Mouse (Mus musculus) liver, embryonic 14.5 days (tissue): ENCODE data around the gene Mt4. TPM values are rescaled to one million over a fixed set of nuclear protein-coding genes. Genes with fewer than 3 reads are reported as not detected.

Source experiments
- ATAC-seq: fragments of 200-750 bp; cut with Nextera tagmentation; 2 replicates; pipeline ENCODE4 v1.8.0; 2017; ENCODE audit warnings: moderate number of reproducible peaks, mild to moderate bottlenecking, moderate library complexity; ENCODE audit not compliant: insufficient read depth
- DNase-seq, 3 experiments: peaks; one replicate each; pipeline ENCODE4 v3.0.0-alpha.2; 2012 to 2013; ENCODE audit warnings: low read depth in 3 of 3, low spot score in 3 of 3
- H3K27ac ChIP-seq: fragments of 300-500 bp; sonication (generic); 2 replicates; pipeline ENCODE4 v1.5.1; 2014; ENCODE audit warnings: moderate library complexity, mild to moderate bottlenecking, control low read depth, inconsistent platforms
- H3K27me3 ChIP-seq: fragments of 300-500 bp; sonication (generic); 2 replicates; pipeline ENCODE4 v1.6.1; 2014; ENCODE audit warnings: mild to moderate bottlenecking, low read length, moderate library complexity; ENCODE audit not compliant: control insufficient read depth, insufficient read depth
- H3K36me3 ChIP-seq: fragments of 300-500 bp; sonication (generic); replicated peaks from 2 replicates; pipeline ENCODE4 v1.6.1; 2014; ENCODE audit warnings: low read depth; ENCODE audit not compliant: control insufficient read depth, insufficient read depth
- H3K4me1 ChIP-seq, 2 experiments: fragments of 200-500 bp in 1 of 2; fragments of 300-500 bp in 1 of 2; sonication (generic) in 1 of 2; replicated peaks; 2 replicates each; pipeline ENCODE4 v1.6.1; 2012 to 2014; ENCODE audit warnings: antibody characterized with exemption in 1 of 2, inconsistent platforms in 1 of 2, low read length in 1 of 2; ENCODE audit not compliant: control insufficient read depth in 2 of 2, insufficient read depth in 2 of 2
- H3K4me2 ChIP-seq: fragments of 300-500 bp; sonication (generic); 2 replicates; pipeline ENCODE4 v1.6.1; 2014; ENCODE audit warnings: low read depth, mild to moderate bottlenecking, control low read depth, moderate library complexity
- H3K4me3 ChIP-seq, 2 experiments: fragments of 200-500 bp in 1 of 2; fragments of 300-500 bp in 1 of 2; sonication (generic) in 1 of 2; 2 replicates each; pipeline ENCODE4 v1.5.1; 2012 to 2014; ENCODE audit warnings: low read depth in 2 of 2, low read length in 2 of 2, mild to moderate bottlenecking in 2 of 2, control low read depth in 1 of 2, inconsistent platforms in 1 of 2, moderate library complexity in 1 of 2; ENCODE audit not compliant: insufficient read depth in 1 of 2
- H3K9ac ChIP-seq: fragments of 300-500 bp; sonication (generic); replicated peaks from 2 replicates; pipeline ENCODE4 v1.6.1; 2014; ENCODE audit warnings: mild to moderate bottlenecking, control low read depth, moderate library complexity
- H3K9me3 ChIP-seq: fragments of 300-500 bp; sonication (generic); 2 replicates; pipeline ENCODE4 v1.6.1; 2016; ENCODE audit warnings: low read length, mixed read lengths; ENCODE audit not compliant: control insufficient read depth
- CTCF ChIP-seq: IDR thresholded peaks from 2 replicates; pipeline ENCODE4 v1.5.1; 2016; ENCODE audit warnings: antibody characterized with exemption, low read depth, control low read depth
- EP300 ChIP-seq: IDR thresholded peaks from 2 replicates; pipeline ENCODE4 v1.6.1; 2016; ENCODE audit warnings: antibody characterized with exemption, low read depth
- WGBS: fragments of 180-500 bp; shearing (Covaris S2); extraction: QIAGEN DNeasy Blood & Tissue Kit; methylation state at CpG from one replicate; pipeline ENCODE4 v1.1.7; 2014; ENCODE audit not compliant: insufficient replicate concordance; 5-methylcytosine and 5-hydroxymethylcytosine counted together
- polyA plus RNA-seq, 2 experiments: library from polyadenylated mRNA; depleted of rRNA in 1 of 2; stranded (reverse) in 1 of 2; unstranded in 1 of 2; fragments of >200 nt; fragmentation: Nextera tagmentation in 1 of 2; extraction: Ambion mirVana in 1 of 2; gene quantifications; 2 replicates each; pipeline versions ENCODE4 v1.2.1 to v1.2.3; 2012 to 2014

Gene Mt4
- polyA plus RNA-seq, 2 experiments: 1.7 to 2.1 TPM

GRCm38 (mm10) chr8:94172075-94172808 is 35.2 kb downstream of the Mt4 start, which contains the start of gene Mt2:
Mt2 (plus strand) TSS chr8:94172664.
- Histone ChIP-seq H3K27ac (peak within 1 kb of the TSS; percentile 95), H3K4me3 (peak within 1 kb of the TSS; percentile 83 to 97), H3K4me1 (peaks cover 25 to 40% of the 10 kb centered on the region in 2 experiments), H3K27me3 (no peaks in the 10 kb centered on the region; the same call in none of the 2 replicates), H3K9me3 (no peaks in the 10 kb centered on the region), H3K9ac (peak within 1 kb of the TSS; percentile 98), H3K4me2 (peak within 1 kb of the TSS; percentile 95), H3K36me3 (peaks cover 3% of the 10 kb centered on the region; the same call in 1 of the 2 replicates)
- DNase-seq: peak; percentile 95 to 98 (median 96)
- under 1% methylated on average over 55 of the region's 56 CpGs for WGBS
- TF ChIP-seq CTCF (no peak), EP300 (peak; percentile 79)
- ATAC-seq: peak; percentile 87

GRCm38 (mm10) chr8:94172809-94173732 is 36.1 kb downstream of the Mt4 start:
- H3K27me3 ChIP-seq: no peaks in the 10 kb centered on the region; the same call in none of the 2 replicates
- peak overlapping the region; percentile 95 for H3K4me2 ChIP-seq
- peaks cover 3% of the 10 kb centered on the region; the same call in 1 of the 2 replicates for H3K36me3 ChIP-seq
- H3K4me3 ChIP-seq: peak overlapping the region; percentile 83 to 97
- peak overlapping the region; percentile 95 for H3K27ac ChIP-seq
- TF ChIP-seq CTCF: peak; percentile 13; the same call in 1 of the 2 replicates
- 0 out of 2 replicates have a peak, but pooled peaks have one; percentile 10 for TF ChIP-seq EP300
- WGBS: 2% methylated on average over 39 of the region's 39 CpGs
- peak; percentile 25; the same call in 1 of the 2 replicates for ATAC-seq
- H3K4me1 ChIP-seq: peaks cover 32 to 42% of the 10 kb centered on the region in 2 experiments
- H3K9ac ChIP-seq: peak overlapping the region; percentile 98
- H3K9me3 ChIP-seq: no peaks in the 10 kb centered on the region
- DNase-seq: peak in 1 of 3 experiments; percentile 68

DNA sequence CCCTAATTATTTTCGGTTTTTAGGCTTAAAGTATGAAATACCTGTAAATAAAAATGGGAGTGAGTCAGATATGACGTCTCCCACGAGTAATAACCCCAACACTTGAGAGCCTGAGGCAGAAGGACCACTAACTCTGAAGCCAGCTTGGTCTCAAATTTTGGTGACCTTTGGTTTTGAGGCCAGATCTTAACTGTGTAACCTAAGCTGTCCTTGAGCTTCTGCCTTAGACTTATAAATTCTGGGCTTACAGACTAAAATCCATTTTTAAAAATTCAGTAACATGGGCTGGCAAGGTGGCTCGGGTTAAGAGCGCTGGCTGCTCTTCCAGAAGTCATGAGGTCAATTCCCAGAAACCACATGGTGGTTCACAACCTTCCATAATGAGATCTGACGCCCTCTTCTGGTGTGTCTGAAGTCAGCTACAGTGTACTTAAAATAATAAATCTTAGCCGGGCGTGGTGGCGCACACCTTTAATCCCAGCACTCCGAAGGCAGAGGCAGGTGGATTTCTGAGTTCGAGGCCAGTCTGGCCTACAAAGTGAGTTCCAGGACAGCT is 36.9 kb downstream of the Mt4 start:
- WGBS: 40% methylated on average over 11 of the region's 11 CpGs
- H3K4me3 ChIP-seq: peak overlapping the region; percentile 83 to 97
- H3K36me3 ChIP-seq: peaks cover 3% of the 10 kb centered on the region; the same call in 1 of the 2 replicates
- peaks cover 38 to 43% of the 10 kb centered on the region in 2 experiments for H3K4me1 ChIP-seq
- peak overlapping the region; percentile 98 for H3K9ac ChIP-seq
- peak overlapping the region; percentile 95 for H3K27ac ChIP-seq
- no peaks in the 10 kb centered on the region; the same call in none of the 2 replicates for H3K27me3 ChIP-seq
- TF ChIP-seq CTCF: peak; percentile 65
- TF ChIP-seq EP300: no peak
- DNase-seq (peak in 1 of 3 experiments; percentile 73), ATAC-seq (no peak)
- H3K4me2 ChIP-seq: peak overlapping the region; percentile 95
- H3K9me3 ChIP-seq: no peaks in the 10 kb centered on the region

DNA sequence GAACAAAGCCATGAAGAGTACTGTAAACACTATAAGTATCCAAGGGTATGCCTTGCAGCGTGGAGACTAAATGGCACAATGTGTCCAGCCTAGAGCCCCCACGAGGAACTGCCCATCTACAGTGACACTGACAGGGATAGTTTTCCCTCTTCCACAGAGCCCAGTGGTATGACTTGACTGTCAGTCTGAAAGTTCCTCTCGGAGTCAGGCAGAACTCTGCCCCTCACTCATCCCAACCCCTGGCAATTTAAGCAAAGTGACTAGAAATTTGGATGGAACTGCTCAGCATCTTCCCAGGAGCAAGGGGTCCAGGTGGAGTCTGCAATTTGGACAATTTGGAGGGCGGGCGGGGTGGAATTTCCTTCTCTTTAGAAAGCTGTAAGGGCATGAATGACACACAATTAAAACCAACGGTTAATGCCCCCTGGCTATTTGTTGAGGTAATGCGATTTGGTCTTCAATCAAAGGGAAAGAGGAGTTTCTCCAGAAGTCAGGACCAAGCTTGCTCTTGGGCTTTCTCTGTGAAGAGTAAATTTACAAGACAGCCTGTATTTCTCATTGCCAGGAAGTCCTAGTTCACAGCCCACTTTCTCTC is 37.7 kb downstream of the Mt4 start:
- TF ChIP-seq EP300 (no peak), CTCF (peak; percentile 60)
- H3K9me3 ChIP-seq: no peaks in the 10 kb centered on the region
- H3K27me3 ChIP-seq: no peaks in the 10 kb centered on the region; the same call in none of the 2 replicates
- ATAC-seq (no peak), DNase-seq (no peak)
- H3K4me2 ChIP-seq: peak overlapping the region; percentile 95
- peak overlapping the region; percentile 98 for H3K9ac ChIP-seq
- peaks cover 31 to 36% of the 10 kb centered on the region in 2 experiments for H3K4me1 ChIP-seq
- 34% methylated on average over 7 of the region's 7 CpGs for WGBS
- peak overlapping the region; percentile 95 for H3K27ac ChIP-seq
- peak overlapping the region; percentile 83 to 97 for H3K4me3 ChIP-seq
- H3K36me3 ChIP-seq: peaks cover 3% of the 10 kb centered on the region; the same call in 1 of the 2 replicates
